Mouse (Mus musculus) neural tube, embryonic 13.5 days (tissue): ENCODE measurements around the gene Cldn19. TPM values are rescaled to one million over a fixed set of nuclear protein-coding genes. Genes with fewer than 3 reads are reported as not detected.
A peak's percentile ranks its signal among the peaks of the same experiment; 100 is the strongest.

Experiments used
- ATAC-seq: fragments of 200-750 bp; cut with Nextera tagmentation; 2 replicates; pipeline ENCODE4 v1.8.0; 2017; ENCODE audit warnings: low read depth, mild to moderate bottlenecking, moderate TSS enrichment, moderate library complexity
- H3K27ac ChIP-seq: fragments of 300-500 bp; sonication (generic); replicated peaks from 2 replicates; pipeline ENCODE4 v1.5.1; 2015; ENCODE audit warnings: moderate library complexity, mild to moderate bottlenecking, inconsistent platforms
- H3K27me3 ChIP-seq: fragments of 300-500 bp; sonication (generic); 2 replicates; pipeline ENCODE4 v1.6.1; 2015; ENCODE audit warnings: mild to moderate bottlenecking, inconsistent platforms
- H3K36me3 ChIP-seq: fragments of 300-500 bp; sonication (generic); 2 replicates; pipeline ENCODE4 v1.6.1; 2015; ENCODE audit warnings: mild to moderate bottlenecking, inconsistent platforms
- H3K4me1 ChIP-seq: fragments of 300-500 bp; sonication (generic); replicated peaks from 2 replicates; pipeline ENCODE4 v1.6.1; 2015; ENCODE audit warnings: inconsistent platforms
- H3K4me2 ChIP-seq: fragments of 300-500 bp; sonication (generic); 2 replicates; pipeline ENCODE4 v1.6.1; 2015; ENCODE audit warnings: inconsistent platforms, mild to moderate bottlenecking, moderate library complexity
- H3K4me3 ChIP-seq: fragments of 300-500 bp; sonication (generic); 2 replicates; pipeline ENCODE4 v1.5.1; 2015; ENCODE audit warnings: mild to moderate bottlenecking, inconsistent platforms
- H3K9ac ChIP-seq: fragments of 300-500 bp; sonication (generic); 2 replicates; pipeline ENCODE4 v1.6.1; 2015; ENCODE audit warnings: moderate library complexity, mild to moderate bottlenecking, inconsistent platforms
- H3K9me3 ChIP-seq: fragments of 300-500 bp; sonication (generic); 2 replicates; pipeline ENCODE4 v1.6.1; 2016; ENCODE audit warnings: inconsistent platforms
- WGBS: fragments of 180-500 bp; shearing (Covaris S2); methylation state at CpG from one replicate; pipeline ENCODE4 v1.1.7; 2015; 5-methylcytosine and 5-hydroxymethylcytosine counted together
- polyA plus RNA-seq: library from polyadenylated mRNA; unstranded; fragments of >200 nt; fragmentation: Nextera tagmentation; extraction: Ambion mirVana; gene quantifications from 2 replicates; pipeline ENCODE4 v1.2.1, GENCODE M21; 2015

The Cldn19 gene
- polyA plus RNA-seq, 1 experiment from 2014 or later = 0.63 TPM

GRCm38 (mm10) chr4:119292771-119293573 lies 37.8 kb downstream of the Cldn19 start:
- 1% methylated on average over 24 of the region's 24 CpGs for WGBS

DNA sequence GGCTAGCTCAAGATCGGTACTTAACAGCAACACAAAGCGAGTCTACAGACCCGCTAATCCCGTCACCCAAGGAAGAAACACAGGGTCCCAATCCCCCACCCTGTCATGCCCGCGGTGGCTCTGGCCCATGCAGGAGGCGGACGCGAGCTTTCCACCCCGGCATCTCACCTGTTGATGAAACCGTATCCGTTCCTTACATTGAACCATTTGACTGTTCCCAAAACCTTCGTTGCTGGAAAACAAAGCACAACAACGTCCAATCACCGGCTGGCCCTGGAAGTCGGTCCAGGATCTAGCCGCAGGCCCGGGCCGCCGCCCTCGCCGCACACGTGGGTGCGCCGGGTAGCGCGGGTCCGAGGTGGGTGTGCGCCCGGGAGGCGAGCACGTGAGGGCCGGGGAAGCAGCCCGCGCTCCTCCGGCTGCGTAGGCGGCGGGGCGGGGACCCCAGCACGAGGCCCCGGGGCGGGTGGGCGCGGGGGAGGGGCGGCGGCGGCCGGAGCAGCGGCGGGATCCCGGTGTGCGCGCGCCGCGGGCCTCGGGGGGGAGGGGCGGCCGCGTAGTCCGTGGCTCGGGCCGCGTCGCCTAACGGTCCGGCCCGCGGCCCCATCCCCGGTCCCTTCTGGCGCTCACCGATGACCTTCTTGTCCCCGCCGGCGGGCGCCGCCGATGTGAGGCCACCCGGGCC lies 38.5 kb downstream of the Cldn19 start:
- Histone ChIP-seq H3K27me3 (no peaks in the 10 kb centered on the region), H3K4me3 (peak overlapping the region; percentile 97), H3K9ac (peak overlapping the region; percentile 95), H3K4me1 (peaks cover 40% of the 10 kb centered on the region), H3K9me3 (no peaks in the 10 kb centered on the region), H3K27ac (peak overlapping the region; percentile 94), H3K4me2 (peak overlapping the region; percentile 76), H3K36me3 (peaks cover 10% of the 10 kb centered on the region; the same call in 1 of the 2 replicates)
- WGBS = under 1% methylated on average over 54 of the region's 80 CpGs
- peak; percentile 29 for ATAC-seq

More at GRCm38 (mm10) chr4:119292771-119293573, 37.8 kb downstream of the Cldn19 start:
- Histone ChIP-seq H3K4me3 (peak overlapping the region; percentile 97), H3K9ac (peak overlapping the region; percentile 95), H3K4me2 (peak overlapping the region; percentile 76), H3K27ac (peak overlapping the region; percentile 94), H3K9me3 (no peaks in the 10 kb centered on the region), H3K36me3 (peaks cover 10% of the 10 kb centered on the region; the same call in 1 of the 2 replicates), H3K27me3 (no peaks in the 10 kb centered on the region), H3K4me1 (peaks cover 45% of the 10 kb centered on the region)
- peak; percentile 23; the same call in 1 of the 2 replicates for ATAC-seq

DNA sequence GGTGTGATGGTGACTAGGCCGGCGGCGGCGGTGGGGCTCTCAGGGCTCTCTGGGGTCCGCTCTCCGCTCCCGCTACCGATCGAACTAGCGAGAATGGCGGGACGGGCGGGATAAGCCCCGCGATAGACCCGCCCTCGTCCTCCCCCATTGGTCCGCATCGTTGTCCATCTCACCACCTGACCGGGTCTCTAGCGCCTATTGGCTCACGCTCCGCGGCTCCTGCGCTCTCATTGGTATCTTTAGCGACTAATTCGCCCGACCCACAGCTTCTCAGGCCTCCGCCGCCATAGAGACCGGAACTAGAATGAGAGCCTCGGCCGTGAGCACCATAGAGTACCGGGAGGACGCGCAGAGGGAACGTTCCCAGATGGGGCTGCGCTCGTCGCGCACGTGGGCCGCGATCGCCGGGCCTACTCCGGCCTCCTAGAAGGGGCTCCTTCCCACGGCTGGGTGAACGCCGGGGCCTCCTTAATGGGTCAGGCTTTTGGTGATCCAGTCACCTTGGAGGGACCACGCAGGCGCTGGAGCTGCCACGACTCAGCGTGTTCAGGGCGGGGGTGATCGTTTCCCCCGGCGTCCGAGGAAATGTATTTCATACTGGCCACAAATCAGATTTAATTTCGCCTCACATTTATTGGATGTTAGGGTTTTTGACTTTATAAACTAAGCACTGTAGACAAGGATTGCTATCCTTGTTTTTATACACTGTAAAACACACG lies 39.4 kb downstream of the Cldn19 start, which contains the start of gene Ybx1:
TSS of gene Ybx1 (minus strand) at position 190 of the 719 bp plus-strand sequence.
- no peaks in the 10 kb centered on the region for H3K9me3 ChIP-seq
- no peaks in the 10 kb centered on the region for H3K27me3 ChIP-seq
- peak within 1 kb of the TSS; percentile 76 for H3K4me2 ChIP-seq
- peaks cover 39% of the 10 kb centered on the region for H3K4me1 ChIP-seq
- H3K9ac ChIP-seq = peak within 1 kb of the TSS; percentile 95
- peak within 1 kb of the TSS; percentile 94 for H3K27ac ChIP-seq
- peak within 1 kb of the TSS; percentile 97 for H3K4me3 ChIP-seq
- peak; percentile 99 for ATAC-seq
- peaks cover 6% of the 10 kb centered on the region; the same call in 1 of the 2 replicates for H3K36me3 ChIP-seq
- under 1% methylated on average over 61 of the region's 61 CpGs for WGBS

DNA sequence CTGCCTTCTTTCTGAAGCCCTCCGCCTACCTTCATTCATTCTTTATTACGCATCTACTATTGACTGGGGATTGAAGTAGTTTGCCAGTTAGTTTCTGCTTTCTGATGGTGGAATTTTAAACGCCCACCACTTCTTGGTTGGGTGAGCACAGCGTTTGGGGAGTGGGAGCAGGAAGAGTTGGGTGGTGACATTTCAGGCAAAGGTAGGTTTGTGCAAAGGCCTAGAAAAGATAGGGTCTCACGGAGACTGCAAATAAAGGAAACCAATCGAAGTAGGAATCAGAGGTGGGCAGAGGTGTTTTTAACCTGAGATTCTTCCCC lies 39.9 kb downstream of the Cldn19 start:
- Histone ChIP-seq H3K4me1 (peaks cover 34% of the 10 kb centered on the region), H3K36me3 (peaks cover 6% of the 10 kb centered on the region; the same call in 1 of the 2 replicates), H3K4me2 (peak overlapping the region; percentile 68), H3K4me3 (peak overlapping the region; percentile 97), H3K27me3 (no peaks in the 10 kb centered on the region), H3K27ac (peak overlapping the region; percentile 94), H3K9me3 (no peaks in the 10 kb centered on the region), H3K9ac (peak overlapping the region; percentile 75)
- 7% methylated on average over 6 of the region's 6 CpGs for WGBS
- ATAC-seq = no peak

DNA sequence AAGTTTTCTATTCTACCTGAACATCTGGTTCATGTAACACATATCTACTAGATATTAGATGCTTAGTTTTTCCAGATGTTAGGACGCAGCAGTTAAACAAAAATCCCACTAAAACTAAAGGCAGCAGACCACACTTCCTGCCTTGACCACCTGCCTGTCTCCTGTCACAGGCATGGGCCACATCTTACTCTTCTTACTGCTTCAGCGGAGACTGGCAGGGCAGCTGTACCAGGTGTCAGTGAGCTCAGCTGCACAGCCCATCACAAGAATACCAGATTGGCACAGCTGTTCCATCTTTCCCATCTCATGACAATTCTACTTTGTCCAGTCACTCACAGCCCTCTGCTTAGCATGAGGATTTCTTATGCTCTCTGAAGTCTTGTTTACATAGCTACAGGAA lies 42.1 kb downstream of the Cldn19 start:
- H3K27ac ChIP-seq = no peak overlapping the region
- no peaks in the 10 kb centered on the region for H3K36me3 ChIP-seq
- no peak for ATAC-seq
- H3K9ac ChIP-seq = no peak overlapping the region
- no peaks in the 10 kb centered on the region for H3K9me3 ChIP-seq
- H3K4me3 ChIP-seq = no peak overlapping the region
- no peaks in the 10 kb centered on the region for H3K27me3 ChIP-seq
- 88% methylated on average over 2 of the region's 2 CpGs for WGBS
- no peak overlapping the region for H3K4me2 ChIP-seq
- peaks cover 12% of the 10 kb centered on the region for H3K4me1 ChIP-seq

- no peaks in the 10 kb centered on the region for H3K27me3 ChIP-seq
- 92% methylated on average over 3 of the region's 3 CpGs for WGBS
- H3K4me2 ChIP-seq = no peak overlapping the region
- 0 out of 2 replicates have a peak, but pooled peaks cover 2% of the 10 kb centered on the region for H3K4me1 ChIP-seq
- no peak overlapping the region for H3K4me3 ChIP-seq
- H3K27ac ChIP-seq = no peak overlapping the region
- H3K36me3 ChIP-seq = no peaks in the 10 kb centered on the region
- ATAC-seq = no peak
- no peak overlapping the region for H3K9ac ChIP-seq
- H3K9me3 ChIP-seq = no peaks in the 10 kb centered on the region
Observed at GRCm38 (mm10) chr4:119300761-119301160, 45.5 kb downstream of the Cldn19 start.

DNA sequence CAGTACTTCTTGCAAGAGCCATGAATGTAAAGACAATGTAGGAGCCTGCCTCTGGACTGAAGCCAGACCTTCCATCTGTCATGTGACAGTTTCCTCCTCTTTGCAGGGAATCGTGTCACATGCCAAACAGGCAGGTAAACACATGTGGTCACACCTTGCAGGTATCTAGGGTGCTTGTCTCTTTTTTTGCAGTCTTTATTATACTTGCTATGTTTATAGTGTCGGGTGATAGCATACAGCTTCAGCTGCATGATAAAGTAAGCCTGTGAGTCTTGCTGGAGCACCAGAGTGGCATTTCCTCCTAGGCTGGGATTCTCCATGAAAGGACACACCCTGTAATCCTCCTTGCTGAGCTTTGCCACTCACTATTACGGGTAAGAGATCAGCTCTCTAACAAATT lies 46.6 kb downstream of the Cldn19 start:
- Histone ChIP-seq H3K4me3 (no peak overlapping the region), H3K9ac (no peak overlapping the region), H3K4me2 (no peak overlapping the region), H3K4me1 (no peaks in the 10 kb centered on the region), H3K9me3 (no peaks in the 10 kb centered on the region), H3K27ac (no peak overlapping the region), H3K36me3 (peaks cover 3% of the 10 kb centered on the region), H3K27me3 (no peaks in the 10 kb centered on the region)
- 89% methylated on average over 3 of the region's 3 CpGs for WGBS
- no peak for ATAC-seq

- no peak for ATAC-seq
- Histone ChIP-seq H3K9me3 (no peaks in the 10 kb centered on the region), H3K27me3 (no peaks in the 10 kb centered on the region), H3K4me1 (no peaks in the 10 kb centered on the region), H3K9ac (no peak overlapping the region), H3K4me2 (no peak overlapping the region), H3K4me3 (no peak overlapping the region), H3K36me3 (peaks cover 18% of the 10 kb centered on the region), H3K27ac (no peak overlapping the region)
- WGBS = 94% methylated on average over 8 of the region's 8 CpGs
Observed at GRCm38 (mm10) chr4:119303291-119303690, 48.1 kb downstream of the Cldn19 start.

DNA sequence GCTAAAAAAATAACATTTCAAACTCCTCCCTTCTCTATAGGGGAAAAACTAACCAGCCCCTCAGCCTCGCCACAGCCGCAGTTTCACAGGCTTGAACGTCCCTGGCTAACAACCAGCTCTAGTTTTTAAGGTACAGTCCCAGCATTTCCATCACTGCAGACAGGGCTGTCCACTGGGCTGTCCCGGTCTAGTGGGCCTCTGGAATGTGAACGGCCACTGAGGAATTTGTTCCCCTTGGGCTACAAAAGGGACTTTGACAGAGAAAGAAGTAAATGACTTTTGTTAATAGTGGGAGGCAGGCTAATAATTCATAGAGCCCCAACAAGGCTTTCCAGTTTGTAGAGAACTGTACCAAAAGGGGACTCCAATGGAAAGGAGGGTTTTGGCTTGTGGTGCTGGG lies 50.2 kb downstream of the Cldn19 start:
- Histone ChIP-seq H3K9me3 (no peaks in the 10 kb centered on the region), H3K4me3 (no peak overlapping the region), H3K9ac (no peak overlapping the region), H3K4me2 (no peak overlapping the region), H3K36me3 (peaks cover 34% of the 10 kb centered on the region), H3K27me3 (no peaks in the 10 kb centered on the region), H3K27ac (no peak overlapping the region), H3K4me1 (no peaks in the 10 kb centered on the region)
- no peak for ATAC-seq
- WGBS = 57% methylated on average over 5 of the region's 5 CpGs
